Mouse (Mus musculus): ENCODE measurements around the gene Dhrs1. TPM values are rescaled to one million over a fixed set of nuclear protein-coding genes. Genes with fewer than 3 reads are reported as not detected.

The Dhrs1 gene
- polyA plus RNA-seq, 1 experiment from 2014 or later: 48.8 TPM

Other genes starting within 250 kb of the Dhrs1 start
- gene Cpne6, start 235.2 kb downstream of the Dhrs1 start, polyA plus RNA-seq (2014; fragmentation: Nextera tagmentation; extraction: Ambion mirVana): 0.16 and 0.49 TPM in 2 replicates
- not detected in 2 replicates for gene Nrl, start 220.7 kb downstream of the Dhrs1 start, polyA plus RNA-seq (2014; fragmentation: Nextera tagmentation; extraction: Ambion mirVana)
- 49.8 and 50.9 TPM in 2 replicates for gene Pck2, start 205.4 kb downstream of the Dhrs1 start, polyA plus RNA-seq (2014; fragmentation: Nextera tagmentation; extraction: Ambion mirVana)
- gene Dcaf11, start 185.7 kb downstream of the Dhrs1 start, polyA plus RNA-seq (2014; fragmentation: Nextera tagmentation; extraction: Ambion mirVana): 72.1 and 73.6 TPM in 2 replicates
- gene A730061H03Rik, start 185.3 kb downstream of the Dhrs1 start, polyA plus RNA-seq (2014; fragmentation: Nextera tagmentation; extraction: Ambion mirVana): 2.3 and 3.3 TPM in 2 replicates
- gene Fitm1, start 170.1 kb downstream of the Dhrs1 start, polyA plus RNA-seq (2014; fragmentation: Nextera tagmentation; extraction: Ambion mirVana): 2.2 and 2.6 TPM in 2 replicates
- 172 and 177 TPM in 2 replicates for gene Psme1, start 167.6 kb downstream of the Dhrs1 start, polyA plus RNA-seq (2014; fragmentation: Nextera tagmentation; extraction: Ambion mirVana)
- gene Emc9, start 160.4 kb downstream of the Dhrs1 start, polyA plus RNA-seq (2014; fragmentation: Nextera tagmentation; extraction: Ambion mirVana): 44.5 and 46.2 TPM in 2 replicates
- gene Psme2, start 154.6 kb downstream of the Dhrs1 start, polyA plus RNA-seq (2014; fragmentation: Nextera tagmentation; extraction: Ambion mirVana): 256 and 277 TPM in 2 replicates
- gene Rnf31, start 154.0 kb downstream of the Dhrs1 start, polyA plus RNA-seq (2014; fragmentation: Nextera tagmentation; extraction: Ambion mirVana): 21.2 and 23.1 TPM in 2 replicates
- 11.6 and 13.0 TPM in 2 replicates for gene Irf9, start 142.1 kb downstream of the Dhrs1 start, polyA plus RNA-seq (2014; fragmentation: Nextera tagmentation; extraction: Ambion mirVana)
- gene Rec8, start 127.7 kb downstream of the Dhrs1 start, polyA plus RNA-seq (2014; fragmentation: Nextera tagmentation; extraction: Ambion mirVana): 2.8 and 5.2 TPM in 2 replicates
- gene Ipo4, start 109.7 kb downstream of the Dhrs1 start, polyA plus RNA-seq (2014; fragmentation: Nextera tagmentation; extraction: Ambion mirVana): 90.1 and 92.1 TPM in 2 replicates
- gene Gm49378, start 107.8 kb downstream of the Dhrs1 start, polyA plus RNA-seq (2014; fragmentation: Nextera tagmentation; extraction: Ambion mirVana): 2.7 and 2.8 TPM in 2 replicates
- gene Tm9sf1, start 101.9 kb downstream of the Dhrs1 start, polyA plus RNA-seq (2014; fragmentation: Nextera tagmentation; extraction: Ambion mirVana): 79.8 and 83.8 TPM in 2 replicates
- gene Tssk4, start 95.5 kb downstream of the Dhrs1 start, polyA plus RNA-seq (2014; fragmentation: Nextera tagmentation; extraction: Ambion mirVana): 0.47 and 0.49 TPM in 2 replicates
- gene Mdp1, start 85.2 kb downstream of the Dhrs1 start, polyA plus RNA-seq (2014; fragmentation: Nextera tagmentation; extraction: Ambion mirVana): 40.2 and 43.8 TPM in 2 replicates
- gene Gmpr2, start 73.7 kb downstream of the Dhrs1 start, polyA plus RNA-seq (2014; fragmentation: Nextera tagmentation; extraction: Ambion mirVana): 54.9 and 58.0 TPM in 2 replicates
- 489 and 507 TPM in 2 replicates for gene Nedd8, start 73.6 kb downstream of the Dhrs1 start, polyA plus RNA-seq (2014; fragmentation: Nextera tagmentation; extraction: Ambion mirVana)
- 42.3 and 44.9 TPM in 2 replicates for gene Tinf2, start 63.9 kb downstream of the Dhrs1 start, polyA plus RNA-seq (2014; fragmentation: Nextera tagmentation; extraction: Ambion mirVana)
- gene Tgm1, start 31.8 kb downstream of the Dhrs1 start, polyA plus RNA-seq (2014; fragmentation: Nextera tagmentation; extraction: Ambion mirVana): 3.0 and 3.3 TPM in 2 replicates
- 22.8 and 24.0 TPM in 2 replicates for gene Rabggta, start 23.4 kb downstream of the Dhrs1 start, polyA plus RNA-seq (2014; fragmentation: Nextera tagmentation; extraction: Ambion mirVana)
- gene Nop9, start within 50 bp of the Dhrs1 start, polyA plus RNA-seq (2014; fragmentation: Nextera tagmentation; extraction: Ambion mirVana): 70.6 and 76.1 TPM in 2 replicates
- gene Cideb, start 12.8 kb upstream of the Dhrs1 start, polyA plus RNA-seq (2014; fragmentation: Nextera tagmentation; extraction: Ambion mirVana): 8.9 and 9.1 TPM in 2 replicates
- gene Ltb4r2, start 15.7 kb upstream of the Dhrs1 start, polyA plus RNA-seq (2014; fragmentation: Nextera tagmentation; extraction: Ambion mirVana): 1.5 and 1.8 TPM in 2 replicates
- 1.6 and 1.9 TPM in 2 replicates for gene Ltb4r1, start 20.3 kb upstream of the Dhrs1 start, polyA plus RNA-seq (2014; fragmentation: Nextera tagmentation; extraction: Ambion mirVana)
- gene Adcy4, start 38.4 kb upstream of the Dhrs1 start, polyA plus RNA-seq (2014; fragmentation: Nextera tagmentation; extraction: Ambion mirVana): 3.9 and 4.8 TPM in 2 replicates
- 51.6 and 52.1 TPM in 2 replicates for gene Ripk3, start 43.2 kb upstream of the Dhrs1 start, polyA plus RNA-seq (2014; fragmentation: Nextera tagmentation; extraction: Ambion mirVana)
- gene Nfatc4, start 77.5 kb upstream of the Dhrs1 start, polyA plus RNA-seq (2014; fragmentation: Nextera tagmentation; extraction: Ambion mirVana): 15.1 and 15.3 TPM in 2 replicates
- gene Nynrin, start 108.3 kb upstream of the Dhrs1 start, polyA plus RNA-seq (2014; fragmentation: Nextera tagmentation; extraction: Ambion mirVana): 12.0 and 12.2 TPM in 2 replicates
- gene Cbln3, start 138.7 kb upstream of the Dhrs1 start, polyA plus RNA-seq (2014; fragmentation: Nextera tagmentation; extraction: Ambion mirVana): 0.47 and 0.60 TPM in 2 replicates
- 12.6 and 14.6 TPM in 2 replicates for gene Khnyn, start 139.3 kb upstream of the Dhrs1 start, polyA plus RNA-seq (2014; fragmentation: Nextera tagmentation; extraction: Ambion mirVana)
- 24.3 and 30.5 TPM in 2 replicates for gene Sdr39u1, start 154.6 kb upstream of the Dhrs1 start, polyA plus RNA-seq (2014; fragmentation: Nextera tagmentation; extraction: Ambion mirVana)
- not detected in 2 replicates for gene Cma1, start 199.0 kb upstream of the Dhrs1 start, polyA plus RNA-seq (2014; fragmentation: Nextera tagmentation; extraction: Ambion mirVana)
- not detected in 2 replicates for gene Cma2, start 205.3 kb upstream of the Dhrs1 start, polyA plus RNA-seq (2014; fragmentation: Nextera tagmentation; extraction: Ambion mirVana)